Mouse (Mus musculus): ENCODE results near the gene Hoxb9.

Gene Hoxb9

GRCm38 (mm10) chr11:96270996-96271540 lies at the start of gene Hoxb9:
Hoxb9 (plus strand) TSS chr11:96271457.
- DNase-seq (ENCODE audit: low spot score) = no peak

GRCm38 (mm10) chr11:96223813-96224212 lies 47.4 kb upstream of the Hoxb9 start:
- DNase-seq (ENCODE audit: low spot score) = no peak

- DNase-seq (ENCODE audit: low spot score) = no peak
Measured at GRCm38 (mm10) chr11:96227676-96228075, 43.6 kb upstream of the Hoxb9 start.

GRCm38 (mm10) chr11:96234906-96235305 lies 36.4 kb upstream of the Hoxb9 start:
- DNase-seq (ENCODE audit: low spot score) = no peak

GRCm38 (mm10) chr11:96240211-96240610 lies 31.0 kb upstream of the Hoxb9 start:
- no peak for DNase-seq (ENCODE audit: low spot score)

GRCm38 (mm10) chr11:96250901-96251300 lies 20.4 kb upstream of the Hoxb9 start:
- no peak for DNase-seq (ENCODE audit: low spot score)

GRCm38 (mm10) chr11:96251480-96252031 lies 19.7 kb upstream of the Hoxb9 start:
- no peak for DNase-seq (ENCODE audit: low spot score)

- no peak for DNase-seq (ENCODE audit: low spot score)
Measured at GRCm38 (mm10) chr11:96252541-96253120, 18.6 kb upstream of the Hoxb9 start.

- DNase-seq (ENCODE audit: low spot score) = no peak
Measured at GRCm38 (mm10) chr11:96254221-96254620, 17.0 kb upstream of the Hoxb9 start.

GRCm38 (mm10) chr11:96255111-96255995 lies 15.9 kb upstream of the Hoxb9 start:
- no peak for DNase-seq (ENCODE audit: low spot score)

- no peak for DNase-seq (ENCODE audit: low spot score)
Measured at GRCm38 (mm10) chr11:96255996-96256445, 15.2 kb upstream of the Hoxb9 start.

GRCm38 (mm10) chr11:96257141-96257540 lies 14.1 kb upstream of the Hoxb9 start:
- DNase-seq (ENCODE audit: low spot score) = no peak

- DNase-seq (ENCODE audit: low spot score) = no peak
Measured at GRCm38 (mm10) chr11:96259038-96259437, 12.2 kb upstream of the Hoxb9 start.

- no peak for DNase-seq (ENCODE audit: low spot score)
Measured at GRCm38 (mm10) chr11:96259511-96259910, 11.7 kb upstream of the Hoxb9 start.

GRCm38 (mm10) chr11:96260310-96260970 lies 10.8 kb upstream of the Hoxb9 start:
- no peak for DNase-seq (ENCODE audit: low spot score)

GRCm38 (mm10) chr11:96261323-96261890 lies 9.8 kb upstream of the Hoxb9 start:
- DNase-seq (ENCODE audit: low spot score) = no peak

GRCm38 (mm10) chr11:96262262-96262830 lies 8.9 kb upstream of the Hoxb9 start:
- DNase-seq (ENCODE audit: low spot score) = no peak

- no peak for DNase-seq (ENCODE audit: low spot score)
Measured at GRCm38 (mm10) chr11:96263636-96264389, 7.4 kb upstream of the Hoxb9 start.

GRCm38 (mm10) chr11:96264390-96265020 lies 6.8 kb upstream of the Hoxb9 start:
- DNase-seq (ENCODE audit: low spot score) = no peak

- no peak for DNase-seq (ENCODE audit: low spot score)
Measured at GRCm38 (mm10) chr11:96265954-96266353, 5.3 kb upstream of the Hoxb9 start.

Data from layer of hippocampus, adult 9-10 months (tissue).